Mouse (Mus musculus): ENCODE measurements around the gene Gm45062. TPM values are rescaled to one million over a fixed set of nuclear protein-coding genes. Genes with fewer than 3 reads are reported as not detected.

Gm45062 gene
- polyA plus RNA-seq, 1 experiment from 2014 or later, result 5.5 TPM

DNA sequence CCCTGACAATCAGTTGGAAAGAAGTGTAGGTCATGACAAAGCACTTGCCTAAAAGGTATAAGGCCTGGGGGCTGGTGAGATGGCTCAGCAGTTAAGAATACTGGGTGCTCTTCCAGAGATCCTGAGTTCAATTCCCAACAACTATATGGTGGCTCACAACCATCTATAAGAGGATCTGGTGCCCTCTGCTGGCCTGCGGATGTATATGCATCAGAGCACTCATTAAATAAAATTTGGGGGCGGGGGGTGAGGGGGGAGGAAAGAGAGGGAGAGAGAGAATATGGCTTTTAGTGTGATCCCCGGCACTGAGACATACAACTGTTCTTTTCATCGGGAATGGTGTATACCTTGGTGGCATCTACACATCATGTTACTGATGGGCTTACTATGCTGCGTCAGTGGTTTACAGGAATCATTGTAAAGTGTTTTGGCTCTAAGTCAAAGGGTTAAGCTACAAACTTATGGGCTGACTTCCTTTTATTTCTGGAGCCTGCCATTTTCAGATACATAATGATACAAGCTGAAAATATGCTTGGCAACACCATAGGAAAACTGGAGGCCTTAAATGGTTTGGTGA, 19.3 kb downstream of the Gm45062 start:
- Histone ChIP-seq H3K36me3 (no peaks in the 10 kb centered on the region), H3K9me3 (replicated peaks) (no peaks in the 10 kb centered on the region), H3K4me3 (no peak overlapping the region), H3K27ac (no peak overlapping the region), H3K4me1 (replicated peaks) (peaks cover 3% of the 10 kb centered on the region; the same call in 1 of the 2 replicates), H3K9ac (no peak overlapping the region), H3K4me2 (no peak overlapping the region), H3K27me3 (no peaks in the 10 kb centered on the region)
- ATAC-seq (replicated peaks; ENCODE audit: insufficient number of reproducible peaks, insufficient read depth, low FRiP score, low read depth), result no peak
- WGBS, result 78% methylated on average over 5 of the region's 5 CpGs

DNA sequence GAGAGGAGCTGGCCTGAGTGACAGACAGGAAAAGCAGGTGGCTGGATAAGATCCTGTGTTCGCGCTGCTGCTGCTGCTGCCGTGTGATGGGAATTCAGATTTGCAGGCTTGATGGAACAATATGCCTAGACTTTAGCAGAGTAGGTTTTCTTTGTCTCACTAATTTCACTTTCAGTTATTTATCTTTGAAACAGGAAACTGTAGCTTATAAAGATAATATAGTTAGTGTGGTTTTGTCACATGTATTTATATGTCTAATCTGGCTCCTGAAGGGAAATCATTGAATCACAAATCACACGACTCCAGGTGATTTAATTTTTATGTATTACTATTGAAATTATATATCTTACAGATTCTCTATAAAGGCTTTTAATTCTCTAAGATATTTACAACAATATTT, 24.0 kb downstream of the Gm45062 start:
- no peaks in the 10 kb centered on the region for H3K4me1 ChIP-seq (replicated peaks)
- H3K27me3 ChIP-seq, result no peaks in the 10 kb centered on the region
- H3K9me3 ChIP-seq (replicated peaks), result no peaks in the 10 kb centered on the region
- no peak overlapping the region for H3K27ac ChIP-seq
- H3K36me3 ChIP-seq, result no peaks in the 10 kb centered on the region
- no peak overlapping the region for H3K9ac ChIP-seq
- 75% methylated on average over 4 of the region's 4 CpGs for WGBS
- no peak overlapping the region for H3K4me3 ChIP-seq
- H3K4me2 ChIP-seq, result no peak overlapping the region
- no peak for ATAC-seq (replicated peaks; ENCODE audit: insufficient number of reproducible peaks, insufficient read depth, low FRiP score, low read depth)

DNA sequence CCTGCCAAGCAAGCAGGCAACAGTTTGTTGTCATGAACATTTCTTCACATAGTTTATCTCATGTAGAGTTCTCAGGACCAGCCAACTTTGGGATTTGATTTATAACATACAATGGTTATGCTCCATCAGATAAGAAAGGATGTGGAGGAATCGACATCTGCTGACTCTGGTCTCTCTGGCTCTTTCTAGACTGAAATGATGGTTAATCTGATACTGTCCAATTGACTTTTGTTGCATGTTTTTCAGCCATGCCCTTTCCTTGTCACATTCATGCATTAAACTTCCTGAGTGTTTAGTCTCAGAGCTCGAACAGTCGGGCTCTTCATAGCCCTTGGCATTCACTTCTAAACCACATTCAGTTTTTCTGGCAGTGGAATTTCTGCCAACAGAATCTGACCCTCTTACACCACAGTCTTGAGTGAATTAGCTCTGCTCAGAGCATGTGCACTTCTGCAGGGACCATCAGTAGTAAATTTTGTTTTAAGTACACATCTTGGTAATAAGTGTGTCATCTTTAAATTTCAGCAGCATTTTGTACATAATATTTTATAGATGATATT, 26.2 kb downstream of the Gm45062 start:
- WGBS, result 61% methylated on average over 3 of the region's 3 CpGs
- no peak overlapping the region for H3K4me2 ChIP-seq
- ATAC-seq (replicated peaks; ENCODE audit: insufficient number of reproducible peaks, insufficient read depth, low FRiP score, low read depth), result no peak
- H3K9ac ChIP-seq, result no peak overlapping the region
- no peaks in the 10 kb centered on the region for H3K9me3 ChIP-seq (replicated peaks)
- no peaks in the 10 kb centered on the region for H3K36me3 ChIP-seq
- H3K4me1 ChIP-seq (replicated peaks), result no peaks in the 10 kb centered on the region
- H3K27ac ChIP-seq, result no peak overlapping the region
- no peaks in the 10 kb centered on the region for H3K27me3 ChIP-seq
- H3K4me3 ChIP-seq, result no peak overlapping the region

DNA sequence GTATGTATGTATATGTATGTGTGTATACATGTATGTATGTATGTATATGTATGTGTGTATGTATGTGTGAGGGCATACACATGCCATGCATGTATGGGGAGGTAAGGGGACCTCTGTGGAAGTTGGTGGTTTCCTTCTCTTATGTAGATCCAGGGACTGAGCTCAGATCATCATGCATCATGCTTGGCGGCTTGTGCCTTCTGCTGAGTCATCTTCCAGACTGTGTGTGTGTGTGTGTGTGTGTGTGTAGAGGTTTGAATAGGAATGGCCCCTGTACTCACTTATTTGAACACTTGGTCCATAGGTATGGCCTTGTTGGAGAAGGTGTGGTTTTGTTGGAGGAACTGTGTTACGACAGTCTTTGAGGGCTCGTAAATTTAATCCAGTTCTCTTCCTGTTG, 26.9 kb downstream of the Gm45062 start:
- no peaks in the 10 kb centered on the region for H3K9me3 ChIP-seq (replicated peaks)
- 95% methylated on average over 3 of the region's 3 CpGs for WGBS

DNA sequence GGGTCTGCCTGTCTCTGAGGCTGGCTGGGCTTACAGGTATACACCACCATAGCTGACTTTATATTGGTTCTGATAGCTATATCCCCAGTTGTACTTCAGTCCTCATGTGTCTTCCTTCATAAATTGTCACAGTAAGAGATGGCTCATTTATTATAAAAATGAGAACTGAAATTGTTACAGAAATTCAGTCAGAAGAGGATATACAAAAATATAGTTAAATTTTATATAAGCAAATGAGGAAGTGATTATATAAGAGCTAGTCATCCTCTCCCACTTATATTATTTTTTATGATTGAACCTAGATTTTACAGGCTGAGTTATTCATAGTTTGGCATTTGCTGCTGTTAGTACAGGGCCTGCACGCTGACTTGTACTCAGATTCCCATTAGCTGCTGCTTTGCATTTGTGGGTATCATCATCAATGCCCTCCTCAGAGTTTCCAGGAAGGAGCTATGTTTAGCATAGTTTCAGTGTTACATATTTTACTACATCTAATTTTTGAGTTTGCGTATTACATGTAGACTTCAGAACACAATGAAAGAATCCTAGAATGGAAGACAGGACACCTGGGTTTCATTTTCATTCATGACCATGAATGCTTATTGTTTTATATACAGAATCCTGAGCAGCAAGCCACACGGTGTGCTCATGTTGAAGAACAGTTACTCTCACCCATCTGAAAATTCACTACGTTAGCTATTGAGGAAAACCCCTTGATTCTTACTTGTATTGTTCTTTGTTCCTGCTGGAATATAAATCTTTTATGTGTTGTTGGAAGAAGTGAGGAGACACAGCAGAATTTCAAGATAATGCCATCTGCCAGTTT, 29.7 kb downstream of the Gm45062 start:
- no peaks in the 10 kb centered on the region for H3K27me3 ChIP-seq
- 85% methylated on average over 4 of the region's 4 CpGs for WGBS
- no peak for ATAC-seq (replicated peaks; ENCODE audit: insufficient number of reproducible peaks, insufficient read depth, low FRiP score, low read depth)
- H3K4me3 ChIP-seq, result no peak overlapping the region
- H3K9me3 ChIP-seq (replicated peaks), result no peaks in the 10 kb centered on the region
- no peak overlapping the region for H3K27ac ChIP-seq
- no peak overlapping the region for H3K9ac ChIP-seq
- no peaks in the 10 kb centered on the region for H3K36me3 ChIP-seq
- H3K4me1 ChIP-seq (replicated peaks), result no peaks in the 10 kb centered on the region
- no peak overlapping the region for H3K4me2 ChIP-seq

More for the DNA sequence above, 26.9 kb downstream of the Gm45062 start:
- Histone ChIP-seq H3K4me1 (replicated peaks) (no peaks in the 10 kb centered on the region), H3K9ac (no peak overlapping the region), H3K27me3 (no peaks in the 10 kb centered on the region), H3K27ac (no peak overlapping the region), H3K4me2 (no peak overlapping the region), H3K4me3 (no peak overlapping the region), H3K36me3 (no peaks in the 10 kb centered on the region)
- no peak for ATAC-seq (replicated peaks; ENCODE audit: insufficient number of reproducible peaks, insufficient read depth, low FRiP score, low read depth)

DNA sequence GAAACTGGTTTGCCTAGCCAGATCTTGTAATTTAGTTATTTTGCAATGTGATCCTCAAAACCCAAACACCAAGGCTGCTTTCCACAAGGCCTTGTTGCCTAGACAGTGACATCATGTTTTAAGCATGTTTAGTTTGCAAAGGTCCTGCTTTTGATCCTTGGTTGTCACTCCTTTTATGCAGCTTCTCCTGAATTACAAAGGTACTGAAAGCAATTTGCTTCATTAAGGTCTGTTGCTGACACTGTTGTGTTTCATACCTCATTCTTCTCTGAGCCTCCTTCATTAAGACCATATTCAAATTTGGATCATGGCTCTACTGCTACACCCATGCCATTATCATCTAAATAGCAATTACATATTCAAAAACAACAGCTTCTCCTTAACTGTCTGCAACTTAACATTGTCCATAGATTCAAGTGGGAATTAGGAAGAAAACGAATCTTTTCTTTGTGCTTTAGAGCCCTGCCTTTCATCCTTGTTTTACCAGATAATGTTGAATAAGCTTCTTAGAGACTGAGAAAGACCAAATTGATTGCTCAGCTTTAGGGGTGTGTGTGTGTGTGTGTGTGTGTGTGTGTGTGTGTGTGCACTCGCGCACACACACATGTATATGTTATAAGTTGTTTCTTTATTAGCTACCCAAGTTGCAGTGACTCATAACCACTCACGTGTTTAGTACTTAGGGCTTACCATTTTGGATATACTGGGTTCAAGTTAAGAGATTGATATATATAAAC, 35.0 kb downstream of the Gm45062 start:
- 83% methylated on average over 4 of the region's 4 CpGs for WGBS
- H3K27ac ChIP-seq, result no peak overlapping the region

DNA sequence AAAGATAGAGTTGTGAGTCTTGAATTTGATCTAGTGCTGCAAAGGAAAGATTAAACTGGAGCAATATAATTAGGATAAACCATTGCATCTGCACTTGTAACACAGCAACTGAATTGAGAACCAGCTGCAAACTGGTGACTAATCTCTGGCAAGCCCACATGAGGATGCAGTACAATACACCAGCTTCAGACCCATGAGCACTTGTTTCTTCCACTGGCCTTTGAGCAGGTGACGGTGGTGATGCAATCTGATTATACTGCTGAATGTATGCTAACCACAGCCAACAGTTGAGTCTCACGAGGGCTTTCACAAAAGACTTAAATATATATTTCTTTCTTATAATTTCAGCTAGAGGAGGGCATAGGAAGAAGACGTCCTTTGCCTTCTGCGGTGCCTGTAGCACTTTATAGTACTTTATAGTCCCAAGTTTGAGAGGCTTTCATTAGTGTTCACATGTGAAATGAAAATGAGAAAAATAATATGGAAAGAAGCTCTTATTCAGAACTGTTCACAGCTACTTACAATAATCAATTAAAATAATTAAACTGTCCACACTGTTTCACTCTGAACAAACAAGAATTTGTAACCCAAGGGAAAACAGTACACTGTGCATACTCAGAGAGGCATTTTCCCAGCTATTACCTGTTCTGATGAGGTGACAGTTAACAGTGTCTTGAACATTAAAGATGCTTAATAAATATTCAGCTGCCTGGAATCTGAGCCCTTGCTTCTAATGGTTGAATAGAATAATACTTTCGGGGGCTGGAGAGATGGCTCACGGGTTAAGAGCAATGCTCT, 40.0 kb downstream of the Gm45062 start:
- Histone ChIP-seq H3K4me3 (no peak overlapping the region), H3K36me3 (no peaks in the 10 kb centered on the region), H3K9me3 (replicated peaks) (no peaks in the 10 kb centered on the region), H3K9ac (no peak overlapping the region), H3K4me1 (replicated peaks) (no peaks in the 10 kb centered on the region), H3K4me2 (no peak overlapping the region), H3K27ac (no peak overlapping the region), H3K27me3 (no peaks in the 10 kb centered on the region)
- 84% methylated on average over 6 of the region's 6 CpGs for WGBS
- no peak for ATAC-seq (replicated peaks; ENCODE audit: insufficient number of reproducible peaks, insufficient read depth, low FRiP score, low read depth)

More for the DNA sequence above, 35.0 kb downstream of the Gm45062 start:
- Histone ChIP-seq H3K9ac (no peak overlapping the region), H3K36me3 (no peaks in the 10 kb centered on the region), H3K4me1 (replicated peaks) (no peaks in the 10 kb centered on the region), H3K27me3 (no peaks in the 10 kb centered on the region), H3K4me2 (no peak overlapping the region), H3K4me3 (no peak overlapping the region), H3K9me3 (replicated peaks) (no peaks in the 10 kb centered on the region)
- ATAC-seq (replicated peaks; ENCODE audit: insufficient number of reproducible peaks, insufficient read depth, low FRiP score, low read depth), result no peak

DNA sequence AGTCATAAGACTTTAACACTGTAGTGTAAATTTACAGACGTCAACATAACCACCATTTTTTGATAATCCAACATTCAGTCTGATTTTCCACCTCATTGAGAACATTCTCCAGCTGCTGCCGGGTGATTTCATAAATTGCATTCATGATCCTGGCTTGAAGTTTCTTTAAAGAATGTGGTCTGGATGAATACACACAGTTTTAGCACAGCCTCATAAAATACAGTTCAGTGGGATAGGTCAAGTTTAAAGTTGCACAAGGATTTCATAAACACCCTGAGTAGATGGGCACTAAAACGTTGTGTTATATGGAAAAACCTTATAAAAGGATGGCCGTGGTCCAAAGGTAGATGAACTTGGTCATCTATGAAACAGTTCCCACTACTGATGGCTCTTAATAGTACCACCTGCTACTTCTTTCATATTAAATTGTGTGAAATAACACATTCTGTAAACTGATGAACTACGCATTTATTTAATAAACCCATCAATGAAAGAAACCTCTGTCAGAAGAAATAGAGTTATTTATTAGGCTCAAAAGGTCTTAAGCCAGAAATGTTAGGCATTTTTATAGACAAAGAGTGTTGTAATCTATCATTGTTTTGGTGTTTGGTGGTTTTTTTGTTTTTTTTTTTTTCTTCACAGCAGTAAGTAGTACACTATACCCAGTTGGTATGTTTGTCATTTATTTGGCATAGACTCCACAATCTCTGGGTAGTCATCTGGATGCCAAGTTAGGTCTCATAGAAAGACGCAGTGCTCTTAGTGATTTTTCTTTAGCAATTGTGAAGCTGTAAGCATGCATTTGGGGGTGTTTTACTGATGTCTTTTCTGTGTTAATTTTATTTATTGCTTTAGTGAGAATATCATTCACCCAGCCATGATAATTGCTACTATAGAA, 48.9 kb downstream of the Gm45062 start:
- H3K4me2 ChIP-seq, result no peak overlapping the region
- no peaks in the 10 kb centered on the region for H3K9me3 ChIP-seq (replicated peaks)
- H3K27ac ChIP-seq, result no peak overlapping the region
- H3K27me3 ChIP-seq, result no peaks in the 10 kb centered on the region
- no peak overlapping the region for H3K4me3 ChIP-seq
- no peak overlapping the region for H3K9ac ChIP-seq
- no peak for ATAC-seq (replicated peaks; ENCODE audit: insufficient number of reproducible peaks, insufficient read depth, low FRiP score, low read depth)
- no peaks in the 10 kb centered on the region for H3K36me3 ChIP-seq
- 83% methylated on average over 6 of the region's 6 CpGs for WGBS
- H3K4me1 ChIP-seq (replicated peaks), result no peaks in the 10 kb centered on the region

DNA sequence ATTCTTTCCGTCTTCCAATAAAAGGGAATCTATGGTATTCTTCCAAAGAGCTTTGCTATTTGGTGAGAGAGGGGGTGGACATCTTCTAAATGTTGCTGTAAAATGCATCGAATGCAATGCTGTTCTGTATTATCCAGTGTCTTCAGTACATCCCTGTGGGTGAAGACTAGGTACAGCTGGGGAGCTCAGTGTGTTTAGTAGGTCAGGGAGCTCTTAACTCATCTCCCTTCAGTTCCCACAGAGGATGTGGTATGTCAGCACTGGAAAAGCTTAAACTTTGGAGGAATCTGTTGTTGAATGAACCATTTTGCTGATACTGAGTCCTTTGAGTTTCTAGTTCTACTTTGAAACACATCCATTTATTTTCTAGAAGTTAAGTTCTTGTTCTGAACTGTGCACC, 53.3 kb downstream of the Gm45062 start:
- Histone ChIP-seq H3K9ac (no peak overlapping the region), H3K4me1 (replicated peaks) (no peaks in the 10 kb centered on the region), H3K27me3 (no peaks in the 10 kb centered on the region), H3K27ac (no peak overlapping the region), H3K9me3 (replicated peaks) (no peaks in the 10 kb centered on the region), H3K4me3 (no peak overlapping the region), H3K4me2 (no peak overlapping the region), H3K36me3 (no peaks in the 10 kb centered on the region)
- WGBS, result 85% methylated on average over 2 of the region's 2 CpGs
- no peak for ATAC-seq (replicated peaks; ENCODE audit: insufficient number of reproducible peaks, insufficient read depth, low FRiP score, low read depth)

DNA sequence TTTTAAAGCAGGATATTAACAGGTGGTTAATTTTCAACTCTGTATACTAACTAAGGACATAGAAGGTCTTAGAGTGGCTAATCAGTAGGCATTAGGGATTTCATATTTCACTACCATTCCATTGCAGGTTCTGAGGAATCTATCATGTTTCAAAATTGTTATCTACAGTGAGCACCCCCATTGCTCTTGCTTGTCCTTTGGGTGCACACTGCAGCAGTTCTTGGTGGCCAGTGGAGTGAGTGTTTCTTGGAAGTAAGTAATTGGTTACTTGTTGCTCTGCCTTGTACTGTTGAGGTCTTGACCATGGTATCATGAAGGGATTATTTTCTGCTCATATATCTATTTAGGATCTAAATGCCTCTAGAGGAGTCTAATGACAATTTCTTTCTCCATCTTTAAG, 57.0 kb downstream of the Gm45062 start:
- Histone ChIP-seq H3K27me3 (no peaks in the 10 kb centered on the region), H3K27ac (no peak overlapping the region), H3K4me3 (no peak overlapping the region), H3K9ac (no peak overlapping the region), H3K9me3 (replicated peaks) (no peaks in the 10 kb centered on the region), H3K36me3 (no peaks in the 10 kb centered on the region), H3K4me2 (no peak overlapping the region), H3K4me1 (replicated peaks) (no peaks in the 10 kb centered on the region)
- no peak for ATAC-seq (replicated peaks; ENCODE audit: insufficient number of reproducible peaks, insufficient read depth, low FRiP score, low read depth)

All from heart, embryonic 15.5 days (tissue).